Mouse (Mus musculus) ES-E14 (cell line): ENCODE measurements around the gene Chrnd. TPM values are rescaled to one million over a fixed set of nuclear protein-coding genes. Genes with fewer than 3 reads are reported as not detected.

Experiments used
- DNase-seq: peaks from one replicate; pipeline ENCODE4 v3.0.0-alpha.2; 2013; ENCODE audit warnings: low read depth, low spot score
- H3K27ac ChIP-seq: 2 replicates; pipeline ENCODE4 v1.5.1; 2012; ENCODE audit warnings: low read depth, mild to moderate bottlenecking, low read length, moderate library complexity, mixed read lengths; ENCODE audit not compliant: poor library complexity, insufficient read depth, severe bottlenecking
- H3K36me3 ChIP-seq: 2 replicates; pipeline ENCODE4 v1.6.1; 2012; ENCODE audit warnings: mild to moderate bottlenecking, low read length, moderate library complexity, mixed read lengths; ENCODE audit not compliant: control insufficient read depth, poor library complexity, insufficient read depth, severe bottlenecking
- H3K4me1 ChIP-seq, 2 experiments: fragments of 150-350 bp in 1 of 2; sonication (generic) in 1 of 2; 2 replicates each; pipeline ENCODE4 v1.6.1; 2012; ENCODE audit warnings: low read length in 2 of 2, mild to moderate bottlenecking in 1 of 2, mixed read lengths in 1 of 2; ENCODE audit not compliant: control insufficient read depth in 2 of 2, insufficient read depth in 2 of 2, poor library complexity in 1 of 2
- H3K4me3 ChIP-seq, 2 experiments: fragments of 150-350 bp in 1 of 2; sonication (generic) in 1 of 2; 2 replicates each; pipeline ENCODE4 v1.5.1; 2012; ENCODE audit warnings: low read length in 2 of 2, low read depth in 1 of 2, mild to moderate bottlenecking in 1 of 2, mixed read lengths in 1 of 2; ENCODE audit not compliant: insufficient read depth in 1 of 2, poor library complexity in 1 of 2, severe bottlenecking in 1 of 2
- H3K9ac ChIP-seq: 2 replicates; pipeline ENCODE4 v1.6.1; 2012; ENCODE audit warnings: low read depth, mild to moderate bottlenecking, low read length, mixed read lengths; ENCODE audit not compliant: poor library complexity, insufficient read depth, severe bottlenecking
- H3K9me3 ChIP-seq: fragments of 150-350 bp; sonication (generic); 2 replicates; pipeline ENCODE4 v1.6.1; 2012; ENCODE audit warnings: low read depth, mild to moderate bottlenecking, low read length; ENCODE audit not compliant: control insufficient read depth, insufficient read depth
- CHD2 ChIP-seq: IDR thresholded peaks from 2 replicates; pipeline ENCODE4 v1.6.1; 2014; ENCODE audit warnings: mild to moderate bottlenecking, low read depth, low read length, inconsistent platforms
- HCFC1 ChIP-seq: IDR thresholded peaks from 2 replicates; pipeline ENCODE4 v1.6.1; 2012; ENCODE audit warnings: low read length, inconsistent platforms, borderline replicate concordance; ENCODE audit not compliant: insufficient read depth
- MAFK ChIP-seq: IDR thresholded peaks from 2 replicates; pipeline ENCODE4 v1.6.1; 2014; ENCODE audit warnings: mild to moderate bottlenecking, low read depth, low read length, inconsistent platforms; ENCODE audit not compliant: insufficient read depth
- ZC3H11A ChIP-seq: IDR thresholded peaks from 2 replicates; pipeline ENCODE4 v1.6.1; 2012; ENCODE audit warnings: low read depth, mild to moderate bottlenecking, inconsistent platforms, low read length, borderline replicate concordance
- ZNF384 ChIP-seq: IDR thresholded peaks from 2 replicates; pipeline ENCODE4 v1.6.1; 2012; ENCODE audit warnings: low read depth, low read length, inconsistent platforms
- in situ Hi-C, 2 experiments: fragments of 600-800 bp; cut with MboI; formaldehyde crosslinking; loops; one replicate each; pipeline ENCODE4 v1.15.1; 2025; ENCODE audit warnings: low sequenced_read_pairs in 2 of 2, inconsistent platforms in 1 of 2; ENCODE audit not compliant: unreplicated experiment in 2 of 2
- total RNA-seq: library from RNA; depleted of rRNA; stranded (reverse); fragments of 300-350 nt; gene quantifications from 2 replicates; pipeline ENCODE4 v1.2.3, GENCODE M21; 2012

Chrnd gene
- total RNA-seq, 1 experiment = 0.13 TPM

GRCm38 (mm10) chr1:87213735-87214704 is 23.6 kb downstream of the Chrnd start, which contains the start of gene Eif4e2:
TSS of gene Eif4e2 (plus strand) at chr1:87213914.
- H3K36me3 ChIP-seq = peaks cover 3% of the 10 kb centered on the region; the same call in 1 of the 2 replicates
- peak within 1 kb of the TSS; percentile 99 for H3K27ac ChIP-seq
- H3K4me1 ChIP-seq = peaks cover 7 to 9% of the 10 kb centered on the region in 2 experiments; a peak in 3 of 4 replicates
- TF ChIP-seq CHD2 (no peak), ZNF384 (no peak), HCFC1 (peak; percentile 83), ZC3H11A (no peak), MAFK (no peak)
- in situ Hi-C loops = no loop called here
- no peaks in the 10 kb centered on the region for H3K9me3 ChIP-seq
- peak; percentile 87 for DNase-seq
- peak within 1 kb of the TSS; percentile 91 to 98 for H3K4me3 ChIP-seq
- peak within 1 kb of the TSS; percentile 99 for H3K9ac ChIP-seq

GRCm38 (mm10) chr1:87214748-87215147 is 24.3 kb downstream of the Chrnd start:
- Histone ChIP-seq H3K27ac (peak overlapping the region; percentile 99; the same call in 1 of the 2 replicates), H3K4me3 (peak overlapping the region; percentile 91 to 98), H3K4me1 (peaks cover 7 to 10% of the 10 kb centered on the region in 2 experiments; a peak in 3 of 4 replicates), H3K9ac (peak overlapping the region; percentile 99), H3K9me3 (no peaks in the 10 kb centered on the region), H3K36me3 (peaks cover 6% of the 10 kb centered on the region)
- no peak for DNase-seq
- in situ Hi-C loops = no loop called here
- TF ChIP-seq ZNF384 = no peak
- TF ChIP-seq MAFK = no peak
- no peak for TF ChIP-seq ZC3H11A
- TF ChIP-seq HCFC1 = no peak
- TF ChIP-seq CHD2 = no peak

GRCm38 (mm10) chr1:87217938-87218337 is 27.5 kb downstream of the Chrnd start:
- peak overlapping the region; percentile 47; the same call in 1 of the 2 replicates for H3K27ac ChIP-seq
- peaks cover 7 to 10% of the 10 kb centered on the region in 2 experiments; a peak in 3 of 4 replicates for H3K4me1 ChIP-seq
- H3K9ac ChIP-seq = peak overlapping the region; percentile 19; the same call in 1 of the 2 replicates
- no peaks in the 10 kb centered on the region for H3K9me3 ChIP-seq
- peaks cover 27% of the 10 kb centered on the region for H3K36me3 ChIP-seq
- no peak for DNase-seq
- no peak for TF ChIP-seq HCFC1
- no peak for TF ChIP-seq ZC3H11A
- peak; percentile 78 for TF ChIP-seq MAFK
- TF ChIP-seq CHD2 = no peak
- 0 out of 4 replicates have a peak overlapping the region, but pooled peaks have one; percentile 4 to 9 for H3K4me3 ChIP-seq
- in situ Hi-C loops = no loop called here

GRCm38 (mm10) chr1:87225739-87226138 is 35.3 kb downstream of the Chrnd start:
- Histone ChIP-seq H3K36me3 (peaks cover 54% of the 10 kb centered on the region), H3K27ac (peak overlapping the region; percentile 98), H3K4me1 (peaks cover 34 to 35% of the 10 kb centered on the region in 2 experiments), H3K9me3 (no peaks in the 10 kb centered on the region), H3K4me3 (peak overlapping the region; percentile 34 to 51), H3K9ac (peak overlapping the region; percentile 46)
- in situ Hi-C loops = no loop called here
- DNase-seq = no peak
- TF ChIP-seq ZNF384 (no peak), CHD2 (no peak), HCFC1 (no peak), ZC3H11A (no peak), MAFK (no peak)
